Mouse (Mus musculus): ENCODE results near the gene Actn4. TPM values are rescaled to one million over a fixed set of nuclear protein-coding genes. Genes with fewer than 3 reads are reported as not detected.
"Not testable (repeated sequence)": the region's sequence is repeated elsewhere in the genome, so short reads cannot be mapped to it uniquely, and the experiment has no call there.

The Actn4 gene
- total RNA-seq, 2 experiments from 2014 or later: 69.4 to 81.8 TPM

- intact Hi-C loops (cut with DNase I): loop anchor here (1.0 to 10.0 kb wide), 4 partner anchors 35 to 323 kb away; no protein-coding TSS in a partner anchor
- peak in 1 of 2 experiments; percentile 61 for DNase-seq
These were observed 9.7 kb upstream of the Actn4 start for GRCm38 (mm10) chr7:28971770-28972269.

GRCm38 (mm10) chr7:28971029-28971428, 8.9 kb upstream of the Actn4 start:
- intact Hi-C loops (cut with DNase I): loop anchor here (5.0 to 10.0 kb wide), 2 partner anchors 189 to 324 kb away; no protein-coding TSS in a partner anchor

GRCm38 (mm10) chr7:28969672-28970394, 7.7 kb upstream of the Actn4 start:
- DNase-seq: no peak
- intact Hi-C loops (cut with DNase I): loop anchor here (5.0 to 10.0 kb wide), 2 partner anchors 188 to 325 kb away; no protein-coding TSS in a partner anchor

More at GRCm38 (mm10) chr7:28971029-28971428, 8.9 kb upstream of the Actn4 start:
- DNase-seq: no peak

- no peak for DNase-seq
- intact Hi-C loops (cut with DNase I): no loop called here
These were observed 7.1 kb upstream of the Actn4 start for GRCm38 (mm10) chr7:28969271-28969670.

- intact Hi-C loops (cut with DNase I); DNase-seq: not testable (repeated sequence)
These were observed 6.0 kb upstream of the Actn4 start for GRCm38 (mm10) chr7:28968120-28968519.

- no peak for DNase-seq
- intact Hi-C loops (cut with DNase I): no loop called here
These were observed 4.8 kb upstream of the Actn4 start for GRCm38 (mm10) chr7:28966751-28967505.

- no peak for DNase-seq
- intact Hi-C loops (cut with DNase I): no loop called here
These were observed 4.0 kb upstream of the Actn4 start for GRCm38 (mm10) chr7:28966181-28966580.

GRCm38 (mm10) chr7:28965346-28965840, 3.3 kb upstream of the Actn4 start:
- DNase-seq: no peak
- intact Hi-C loops (cut with DNase I): no loop called here

GRCm38 (mm10) chr7:28963399-28963923, 1.3 kb upstream of the Actn4 start:
- no peak for DNase-seq
- intact Hi-C loops (cut with DNase I): loop anchor here (5.0 kb wide), 2 partner anchors 151 to 166 kb away; no protein-coding TSS in a partner anchor

- intact Hi-C loops (cut with DNase I): loop anchor here (2.0 to 5.0 kb wide), 4 partner anchors 17 to 164 kb away; no protein-coding TSS in a partner anchor
These were observed 585 bp downstream of the Actn4 start for GRCm38 (mm10) chr7:28961584-28961926.

GRCm38 (mm10) chr7:28960354-28961046, 1.6 kb downstream of the Actn4 start:
- DNase-seq: no peak
- intact Hi-C loops (cut with DNase I): loop anchor here (2.0 to 5.0 kb wide), 4 partner anchors 16 to 163 kb away; no protein-coding TSS in a partner anchor

More at GRCm38 (mm10) chr7:28961584-28961926, 585 bp downstream of the Actn4 start:
- no peak for DNase-seq

GRCm38 (mm10) chr7:28959505-28960045, 2.6 kb downstream of the Actn4 start:
- intact Hi-C loops (cut with DNase I): loop anchor here (2.0 to 5.0 kb wide), 4 partner anchors 15 to 162 kb away; no protein-coding TSS in a partner anchor
- DNase-seq: no peak

- intact Hi-C loops (cut with DNase I): no loop called here
- DNase-seq: no peak
These were observed 3.4 kb downstream of the Actn4 start for GRCm38 (mm10) chr7:28958770-28959169.

GRCm38 (mm10) chr7:28957997-28958725, 4.0 kb downstream of the Actn4 start:
- intact Hi-C loops (cut with DNase I): no loop called here

GRCm38 (mm10) chr7:28957286-28957685, 4.9 kb downstream of the Actn4 start:
- intact Hi-C loops (cut with DNase I): no loop called here
- DNase-seq: no peak

More at GRCm38 (mm10) chr7:28957997-28958725, 4.0 kb downstream of the Actn4 start:
- DNase-seq: no peak

GRCm38 (mm10) chr7:28956270-28956669, 5.9 kb downstream of the Actn4 start:
- intact Hi-C loops (cut with DNase I): no loop called here
- no peak for DNase-seq

- intact Hi-C loops (cut with DNase I): no loop called here
- DNase-seq: no peak
These were observed 6.7 kb downstream of the Actn4 start for GRCm38 (mm10) chr7:28955295-28955897.

GRCm38 (mm10) chr7:28954773-28955172, 7.4 kb downstream of the Actn4 start:
- intact Hi-C loops (cut with DNase I): no loop called here

More at GRCm38 (mm10) chr7:28954773-28955172, 7.4 kb downstream of the Actn4 start:
- no peak for DNase-seq

Data from heart, postnatal 36 days (tissue).